Mouse (Mus musculus) liver, embryonic 14.5 days (tissue): Measurements from ENCODE around the gene Nprl2. TPM values are rescaled to one million over a fixed set of nuclear protein-coding genes. Genes with fewer than 3 reads are reported as not detected.

Experiments
- ATAC-seq: fragments of 200-750 bp; cut with Nextera tagmentation; 2 replicates; pipeline ENCODE4 v1.8.0; 2017; ENCODE audit warnings: moderate number of reproducible peaks, mild to moderate bottlenecking, moderate library complexity; ENCODE audit not compliant: insufficient read depth
- DNase-seq, 3 experiments: peaks; one replicate each; pipeline ENCODE4 v3.0.0-alpha.2; 2012 to 2013; ENCODE audit warnings: low read depth in 3 of 3, low spot score in 3 of 3
- H3K27ac ChIP-seq: fragments of 300-500 bp; sonication (generic); 2 replicates; pipeline ENCODE4 v1.5.1; 2014; ENCODE audit warnings: moderate library complexity, mild to moderate bottlenecking, control low read depth, inconsistent platforms
- H3K27me3 ChIP-seq: fragments of 300-500 bp; sonication (generic); 2 replicates; pipeline ENCODE4 v1.6.1; 2014; ENCODE audit warnings: mild to moderate bottlenecking, low read length, moderate library complexity; ENCODE audit not compliant: control insufficient read depth, insufficient read depth
- H3K36me3 ChIP-seq: fragments of 300-500 bp; sonication (generic); replicated peaks from 2 replicates; pipeline ENCODE4 v1.6.1; 2014; ENCODE audit warnings: low read depth; ENCODE audit not compliant: control insufficient read depth, insufficient read depth
- H3K4me1 ChIP-seq, 2 experiments: fragments of 200-500 bp in 1 of 2; fragments of 300-500 bp in 1 of 2; sonication (generic) in 1 of 2; replicated peaks; 2 replicates each; pipeline ENCODE4 v1.6.1; 2012 to 2014; ENCODE audit warnings: antibody characterized with exemption in 1 of 2, inconsistent platforms in 1 of 2, low read length in 1 of 2; ENCODE audit not compliant: control insufficient read depth in 2 of 2, insufficient read depth in 2 of 2
- H3K4me2 ChIP-seq: fragments of 300-500 bp; sonication (generic); 2 replicates; pipeline ENCODE4 v1.6.1; 2014; ENCODE audit warnings: low read depth, mild to moderate bottlenecking, control low read depth, moderate library complexity
- H3K4me3 ChIP-seq, 2 experiments: fragments of 200-500 bp in 1 of 2; fragments of 300-500 bp in 1 of 2; sonication (generic) in 1 of 2; 2 replicates each; pipeline ENCODE4 v1.5.1; 2012 to 2014; ENCODE audit warnings: low read depth in 2 of 2, low read length in 2 of 2, mild to moderate bottlenecking in 2 of 2, control low read depth in 1 of 2, inconsistent platforms in 1 of 2, moderate library complexity in 1 of 2; ENCODE audit not compliant: insufficient read depth in 1 of 2
- H3K9ac ChIP-seq: fragments of 300-500 bp; sonication (generic); replicated peaks from 2 replicates; pipeline ENCODE4 v1.6.1; 2014; ENCODE audit warnings: mild to moderate bottlenecking, control low read depth, moderate library complexity
- H3K9me3 ChIP-seq: fragments of 300-500 bp; sonication (generic); 2 replicates; pipeline ENCODE4 v1.6.1; 2016; ENCODE audit warnings: low read length, mixed read lengths; ENCODE audit not compliant: control insufficient read depth
- CTCF ChIP-seq: IDR thresholded peaks from 2 replicates; pipeline ENCODE4 v1.5.1; 2016; ENCODE audit warnings: antibody characterized with exemption, low read depth, control low read depth
- EP300 ChIP-seq: IDR thresholded peaks from 2 replicates; pipeline ENCODE4 v1.6.1; 2016; ENCODE audit warnings: antibody characterized with exemption, low read depth
- WGBS: fragments of 180-500 bp; shearing (Covaris S2); extraction: QIAGEN DNeasy Blood & Tissue Kit; methylation state at CpG from one replicate; pipeline ENCODE4 v1.1.7; 2014; ENCODE audit not compliant: insufficient replicate concordance; 5-methylcytosine and 5-hydroxymethylcytosine counted together
- polyA plus RNA-seq, 2 experiments: library from polyadenylated mRNA; depleted of rRNA in 1 of 2; stranded (reverse) in 1 of 2; unstranded in 1 of 2; fragments of >200 nt; fragmentation: Nextera tagmentation in 1 of 2; extraction: Ambion mirVana in 1 of 2; gene quantifications; 2 replicates each; pipeline versions ENCODE4 v1.2.1 to v1.2.3; 2012 to 2014

The Nprl2 gene
- polyA plus RNA-seq, 2 experiments: 9.2 to 10.5 TPM

- Histone ChIP-seq H3K4me3 (no peak overlapping the region), H3K27me3 (no peaks in the 10 kb centered on the region), H3K4me2 (no peak overlapping the region), H3K9ac (no peak overlapping the region), H3K4me1 (no peaks in the 10 kb centered on the region), H3K9me3 (no peaks in the 10 kb centered on the region), H3K36me3 (no peaks in the 10 kb centered on the region), H3K27ac (no peak overlapping the region)
- ATAC-seq (no peak), DNase-seq (no peak)
- TF ChIP-seq EP300 (no peak), CTCF (no peak)
- WGBS: 63% methylated on average over 12 of the region's 12 CpGs
Observed at GRCm38 (mm10) chr9:107502131-107502846, 39.7 kb upstream of the Nprl2 start.

GRCm38 (mm10) chr9:107504662-107505537 is 37.1 kb upstream of the Nprl2 start:
- no peak overlapping the region for H3K4me3 ChIP-seq
- H3K4me2 ChIP-seq: no peak overlapping the region
- H3K27ac ChIP-seq: no peak overlapping the region
- no peaks in the 10 kb centered on the region for H3K36me3 ChIP-seq
- H3K9ac ChIP-seq: no peak overlapping the region
- H3K27me3 ChIP-seq: no peaks in the 10 kb centered on the region; the same call in 1 of the 2 replicates
- ATAC-seq (no peak), DNase-seq (no peak)
- no peaks in the 10 kb centered on the region for H3K9me3 ChIP-seq
- no peaks in the 10 kb centered on the region for H3K4me1 ChIP-seq
- no peak for TF ChIP-seq CTCF
- no peak for TF ChIP-seq EP300
- WGBS: 69% methylated on average over 19 of the region's 19 CpGs

- ATAC-seq (no peak), DNase-seq (no peak)
- WGBS: 45% methylated on average over 10 of the region's 10 CpGs
Observed at GRCm38 (mm10) chr9:107508266-107508665, 33.8 kb upstream of the Nprl2 start.

GRCm38 (mm10) chr9:107510384-107511100 is 31.5 kb upstream of the Nprl2 start:
- H3K9ac ChIP-seq: no peak overlapping the region
- DNase-seq (no peak), ATAC-seq (no peak)
- H3K9me3 ChIP-seq: no peaks in the 10 kb centered on the region
- TF ChIP-seq CTCF (peak; percentile 14; the same call in 1 of the 2 replicates), EP300 (no peak)
- H3K4me3 ChIP-seq: no peak overlapping the region
- no peak overlapping the region for H3K4me2 ChIP-seq
- no peaks in the 10 kb centered on the region for H3K4me1 ChIP-seq
- H3K27me3 ChIP-seq: no peaks in the 10 kb centered on the region; the same call in 1 of the 2 replicates
- H3K27ac ChIP-seq: no peak overlapping the region
- 65% methylated on average over 14 of the region's 14 CpGs for WGBS
- H3K36me3 ChIP-seq: no peaks in the 10 kb centered on the region

More at GRCm38 (mm10) chr9:107508266-107508665, 33.8 kb upstream of the Nprl2 start:
- no peak overlapping the region for H3K27ac ChIP-seq
- no peak overlapping the region for H3K4me3 ChIP-seq
- TF ChIP-seq CTCF (no peak), EP300 (no peak)
- H3K4me1 ChIP-seq: no peaks in the 10 kb centered on the region
- H3K27me3 ChIP-seq: no peaks in the 10 kb centered on the region; the same call in 1 of the 2 replicates
- H3K36me3 ChIP-seq: no peaks in the 10 kb centered on the region
- H3K9ac ChIP-seq: no peak overlapping the region
- no peaks in the 10 kb centered on the region for H3K9me3 ChIP-seq
- H3K4me2 ChIP-seq: no peak overlapping the region
